Mouse (Mus musculus) forebrain, embryonic 10.5 days (tissue): ENCODE measurements around the gene Eefsec. TPM values are rescaled to one million over a fixed set of nuclear protein-coding genes. Genes with fewer than 3 reads are reported as not detected.

ENCODE experiments used
- DNase-seq: peaks from one replicate; pipeline ENCODE4 v3.0.0-alpha.2; 2017; ENCODE audit warnings: low spot score; ENCODE audit errors: extremely low spot score
- H3K27ac ChIP-seq: fragments of 300-500 bp; sonication (generic); 2 replicates; pipeline ENCODE4 v1.5.1; 2016; ENCODE audit warnings: mild to moderate bottlenecking
- H3K27me3 ChIP-seq: fragments of 300-500 bp; sonication (generic); 2 replicates; pipeline ENCODE4 v1.6.1; 2016; ENCODE audit warnings: mild to moderate bottlenecking; ENCODE audit not compliant: poor library complexity, severe bottlenecking
- H3K36me3 ChIP-seq: fragments of 300-500 bp; sonication (generic); replicated peaks from 2 replicates; pipeline ENCODE4 v1.6.1; 2016; ENCODE audit warnings: mild to moderate bottlenecking, moderate library complexity
- H3K4me1 ChIP-seq: fragments of 300-500 bp; sonication (generic); 2 replicates; pipeline ENCODE4 v1.6.1; 2016
- H3K4me3 ChIP-seq: fragments of 300-500 bp; sonication (generic); 2 replicates; pipeline ENCODE4 v1.5.1; 2016; ENCODE audit warnings: mild to moderate bottlenecking, moderate library complexity
- H3K9me3 ChIP-seq: fragments of 300-500 bp; sonication (generic); 2 replicates; pipeline ENCODE4 v1.6.1; 2016; ENCODE audit warnings: mild to moderate bottlenecking, moderate library complexity
- WGBS: fragments of 180-500 bp; shearing (Covaris S2); methylation state at CpG from one replicate; pipeline ENCODE4 v1.1.7; 2016; 5-methylcytosine and 5-hydroxymethylcytosine counted together
- polyA plus RNA-seq: library from polyadenylated mRNA; unstranded; fragments of >200 nt; fragmentation: Nextera tagmentation; extraction: Ambion mirVana; gene quantifications from 2 replicates; pipeline ENCODE4 v1.2.1, GENCODE M21; 2016

Eefsec gene
- 38.6 and 40.6 TPM in 2 replicates for polyA plus RNA-seq

- Histone ChIP-seq H3K9me3 (no peaks in the 10 kb centered on the region), H3K27me3 (peaks cover 22% of the 10 kb centered on the region; the same call in 1 of the 2 replicates), H3K27ac (peak within 1 kb of the TSS; percentile 93), H3K4me1 (peaks cover 35% of the 10 kb centered on the region), H3K4me3 (peak within 1 kb of the TSS; percentile 91), H3K36me3 (no peaks in the 10 kb centered on the region)
- peak; percentile 81 for DNase-seq
- WGBS: 1% methylated on average over 72 of the region's 72 CpGs
Measured at GRCm38 (mm10) chr6:88446063-88447002, at the start of gene Eefsec. Gene Eefsec, minus strand, starts transcription at chr6:88446539.

GRCm38 (mm10) chr6:88493712-88494111 lies 47.4 kb upstream of the Eefsec start:
- no peak for DNase-seq
- H3K4me1 ChIP-seq: no peaks in the 10 kb centered on the region
- no peaks in the 10 kb centered on the region for H3K9me3 ChIP-seq
- H3K27me3 ChIP-seq: peaks cover 3% of the 10 kb centered on the region; the same call in 1 of the 2 replicates
- H3K36me3 ChIP-seq: peaks cover 87% of the 10 kb centered on the region
- WGBS: 92% methylated on average over 6 of the region's 6 CpGs
- H3K4me3 ChIP-seq: no peak overlapping the region
- no peak overlapping the region for H3K27ac ChIP-seq

GRCm38 (mm10) chr6:88490629-88491354 lies 44.5 kb upstream of the Eefsec start:
- no peak overlapping the region for H3K4me3 ChIP-seq
- no peak for DNase-seq
- H3K36me3 ChIP-seq: peaks cover 87% of the 10 kb centered on the region
- H3K4me1 ChIP-seq: no peaks in the 10 kb centered on the region
- H3K27ac ChIP-seq: no peak overlapping the region
- no peaks in the 10 kb centered on the region for H3K9me3 ChIP-seq
- no peaks in the 10 kb centered on the region for H3K27me3 ChIP-seq
- WGBS: 95% methylated on average over 12 of the region's 12 CpGs

GRCm38 (mm10) chr6:88489834-88490233 lies 43.5 kb upstream of the Eefsec start:
- H3K27ac ChIP-seq: no peak overlapping the region
- H3K4me3 ChIP-seq: no peak overlapping the region
- H3K9me3 ChIP-seq: no peaks in the 10 kb centered on the region
- WGBS: 91% methylated on average over 6 of the region's 6 CpGs
- H3K27me3 ChIP-seq: no peaks in the 10 kb centered on the region
- no peak for DNase-seq
- peaks cover 92% of the 10 kb centered on the region for H3K36me3 ChIP-seq
- no peaks in the 10 kb centered on the region for H3K4me1 ChIP-seq

GRCm38 (mm10) chr6:88489026-88489425 lies 42.7 kb upstream of the Eefsec start:
- 94% methylated on average over 7 of the region's 7 CpGs for WGBS
- no peaks in the 10 kb centered on the region for H3K9me3 ChIP-seq
- no peak overlapping the region for H3K4me3 ChIP-seq
- DNase-seq: no peak
- H3K27me3 ChIP-seq: no peaks in the 10 kb centered on the region
- no peaks in the 10 kb centered on the region for H3K4me1 ChIP-seq
- no peak overlapping the region for H3K27ac ChIP-seq
- peaks cover 96% of the 10 kb centered on the region for H3K36me3 ChIP-seq

- Histone ChIP-seq H3K4me1 (no peaks in the 10 kb centered on the region), H3K36me3 (peaks cover 96% of the 10 kb centered on the region), H3K27me3 (no peaks in the 10 kb centered on the region), H3K27ac (no peak overlapping the region), H3K9me3 (no peaks in the 10 kb centered on the region), H3K4me3 (no peak overlapping the region)
- 94% methylated on average over 8 of the region's 8 CpGs for WGBS
- DNase-seq: no peak
Measured at GRCm38 (mm10) chr6:88486893-88487292, 40.6 kb upstream of the Eefsec start.

- Histone ChIP-seq H3K27ac (no peak overlapping the region), H3K4me3 (no peak overlapping the region), H3K27me3 (no peaks in the 10 kb centered on the region), H3K9me3 (no peaks in the 10 kb centered on the region), H3K36me3 (peaks cover 96% of the 10 kb centered on the region), H3K4me1 (no peaks in the 10 kb centered on the region)
- DNase-seq: no peak
- WGBS: 95% methylated on average over 6 of the region's 6 CpGs
Measured at GRCm38 (mm10) chr6:88485378-88485777, 39.0 kb upstream of the Eefsec start.

- no peak for DNase-seq
- peaks cover 100% of the 10 kb centered on the region for H3K36me3 ChIP-seq
- H3K27ac ChIP-seq: no peak overlapping the region
- H3K27me3 ChIP-seq: no peaks in the 10 kb centered on the region
- no peaks in the 10 kb centered on the region for H3K9me3 ChIP-seq
- H3K4me3 ChIP-seq: no peak overlapping the region
- H3K4me1 ChIP-seq: no peaks in the 10 kb centered on the region
Measured at GRCm38 (mm10) chr6:88483913-88484312, 37.6 kb upstream of the Eefsec start.

- Histone ChIP-seq H3K36me3 (peaks cover 100% of the 10 kb centered on the region), H3K9me3 (no peaks in the 10 kb centered on the region), H3K4me1 (no peaks in the 10 kb centered on the region), H3K4me3 (no peak overlapping the region), H3K27ac (no peak overlapping the region), H3K27me3 (no peaks in the 10 kb centered on the region)
- WGBS: 84% methylated on average over 7 of the region's 7 CpGs
- no peak for DNase-seq
Measured at GRCm38 (mm10) chr6:88483111-88483510, 36.8 kb upstream of the Eefsec start.

- H3K36me3 ChIP-seq: peaks cover 99% of the 10 kb centered on the region
- H3K27ac ChIP-seq: no peak overlapping the region
- H3K9me3 ChIP-seq: no peaks in the 10 kb centered on the region
- H3K4me1 ChIP-seq: no peaks in the 10 kb centered on the region
- H3K27me3 ChIP-seq: no peaks in the 10 kb centered on the region
- H3K4me3 ChIP-seq: no peak overlapping the region
- no peak for DNase-seq
- WGBS: 80% methylated on average over 6 of the region's 6 CpGs
Measured at GRCm38 (mm10) chr6:88480421-88480820, 34.1 kb upstream of the Eefsec start.

GRCm38 (mm10) chr6:88469878-88470277 lies 23.5 kb upstream of the Eefsec start:
- no peaks in the 10 kb centered on the region for H3K27me3 ChIP-seq
- no peak overlapping the region for H3K4me3 ChIP-seq
- 81% methylated on average over 6 of the region's 6 CpGs for WGBS
- H3K27ac ChIP-seq: no peak overlapping the region
- H3K9me3 ChIP-seq: no peaks in the 10 kb centered on the region
- peaks cover 13% of the 10 kb centered on the region for H3K4me1 ChIP-seq
- DNase-seq: no peak
- H3K36me3 ChIP-seq: peaks cover 79% of the 10 kb centered on the region

GRCm38 (mm10) chr6:88465181-88465920 lies 19.0 kb upstream of the Eefsec start, which contains the start of gene Ruvbl1:
Gene Ruvbl1, plus strand, starts transcription at chr6:88465409.
- no peaks in the 10 kb centered on the region for H3K27me3 ChIP-seq
- WGBS: under 1% methylated on average over 42 of the region's 42 CpGs
- H3K36me3 ChIP-seq: peaks cover 34% of the 10 kb centered on the region
- H3K4me3 ChIP-seq: peak within 1 kb of the TSS; percentile 76
- H3K4me1 ChIP-seq: peaks cover 15% of the 10 kb centered on the region
- DNase-seq: peak; percentile 89
- peak within 1 kb of the TSS; percentile 85 for H3K27ac ChIP-seq
- H3K9me3 ChIP-seq: no peaks in the 10 kb centered on the region
